Mouse (Mus musculus): ENCODE data around the gene Stambpl1. TPM values are rescaled to one million over a fixed set of nuclear protein-coding genes. Genes with fewer than 3 reads are reported as not detected.
"Not testable (repeated sequence)": the region's sequence is repeated elsewhere in the genome, so short reads cannot be mapped to it uniquely, and the experiment has no call there.

Gene Stambpl1
- polyA plus RNA-seq, 1 experiment: 5.9 TPM

DNA sequence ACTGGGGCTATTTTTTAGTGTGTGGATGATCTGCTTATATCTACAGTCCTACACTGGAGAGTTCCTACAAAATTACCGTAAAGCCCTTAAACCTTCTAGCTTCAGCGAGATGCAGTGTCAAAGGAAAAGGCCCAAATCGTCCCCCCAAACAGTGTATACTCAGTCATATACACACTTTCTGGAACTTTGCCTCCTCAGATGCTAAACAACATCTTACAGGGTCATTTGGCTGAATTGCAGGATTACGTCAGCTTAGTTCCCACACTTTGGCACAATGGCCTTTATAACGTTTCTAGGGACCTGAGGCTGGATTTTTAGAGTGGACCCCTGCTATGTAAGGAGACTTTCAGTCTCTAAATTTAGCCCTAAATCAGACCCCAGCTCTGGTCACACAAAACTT is 9.5 kb upstream of the Stambpl1 start:
- H3K4me3 ChIP-seq (ENCODE audit: insufficient read depth, low read depth, low read length): no peak overlapping the region
- no peak overlapping the region for H3K27ac ChIP-seq (replicated peaks; ENCODE audit: low read depth, low read length)
- no peaks in the 10 kb centered on the region for H3K4me1 ChIP-seq (ENCODE audit: control insufficient read depth, insufficient read depth, insufficient read length, low read length)

DNA sequence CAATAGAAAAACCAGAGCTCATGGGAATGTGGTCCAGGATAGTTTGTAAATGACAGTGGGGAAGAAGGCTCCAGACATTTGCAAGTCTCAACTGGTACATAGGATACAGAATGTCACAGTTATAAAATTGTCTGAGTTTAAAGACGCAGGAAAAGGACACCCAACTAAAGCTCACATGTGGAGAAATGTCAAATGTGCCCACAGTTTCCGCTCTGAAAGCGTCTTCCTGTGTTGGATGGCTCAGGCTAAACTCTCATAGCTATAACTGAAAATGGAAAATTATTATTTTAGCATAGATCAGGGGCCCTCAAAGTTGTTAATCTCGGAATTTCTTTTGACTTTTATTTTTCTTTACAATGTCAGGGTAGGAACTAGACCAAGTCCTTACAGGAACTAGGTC is 5.2 kb upstream of the Stambpl1 start:
- Histone ChIP-seq H3K4me3 (ENCODE audit: insufficient read depth, low read depth, low read length) (no peak overlapping the region), H3K4me1 (ENCODE audit: control insufficient read depth, insufficient read depth, insufficient read length, low read length) (no peaks in the 10 kb centered on the region), H3K27ac (replicated peaks; ENCODE audit: low read depth, low read length) (no peak overlapping the region)

- H3K27ac ChIP-seq (replicated peaks; ENCODE audit: low read depth, low read length): no peak overlapping the region
- H3K4me1 ChIP-seq (ENCODE audit: control insufficient read depth, insufficient read depth, insufficient read length, low read length): peaks cover 3% of the 10 kb centered on the region; the same call in 1 of the 2 replicates
- peak overlapping the region; percentile 21; the same call in 1 of the 2 replicates for H3K4me3 ChIP-seq (ENCODE audit: insufficient read depth, low read depth, low read length)
Measured at GRCm38 (mm10) chr19:34191645-34192007, 403 bp upstream of the Stambpl1 start.

DNA sequence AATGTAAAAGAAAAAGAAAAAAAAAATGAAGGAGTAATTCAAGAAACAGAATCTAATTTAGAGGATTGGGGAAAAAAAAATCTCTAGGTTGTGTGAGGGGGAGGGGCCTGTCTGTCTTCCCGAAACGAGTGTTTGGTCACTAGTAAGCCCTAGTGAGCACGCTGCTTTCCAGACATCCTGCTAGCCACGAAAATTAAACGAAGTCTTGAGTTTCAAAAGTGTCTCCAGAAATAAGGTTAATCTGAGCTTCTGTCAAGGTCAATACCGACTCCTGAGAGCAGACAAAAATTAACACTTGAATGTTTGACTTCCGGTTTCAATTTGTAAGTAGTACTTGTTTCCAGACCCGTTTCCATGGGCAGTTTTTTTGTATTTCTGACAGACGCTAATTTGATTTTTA is 1.1 kb downstream of the Stambpl1 start:
- H3K27ac ChIP-seq (replicated peaks; ENCODE audit: low read depth, low read length): 0 out of 2 replicates have a peak overlapping the region, but pooled peaks have one; percentile 4
- peak overlapping the region; percentile 60 for H3K4me3 ChIP-seq (ENCODE audit: insufficient read depth, low read depth, low read length)
- H3K4me1 ChIP-seq (ENCODE audit: control insufficient read depth, insufficient read depth, insufficient read length, low read length): peaks cover 3% of the 10 kb centered on the region; the same call in 1 of the 2 replicates

- Histone ChIP-seq H3K4me3 (ENCODE audit: insufficient read depth, low read depth, low read length) (peak overlapping the region; percentile 25; the same call in 1 of the 2 replicates), H3K27ac (replicated peaks; ENCODE audit: low read depth, low read length) (no peak overlapping the region), H3K4me1 (ENCODE audit: control insufficient read depth, insufficient read depth, insufficient read length, low read length) (peaks cover 3% of the 10 kb centered on the region; the same call in 1 of the 2 replicates)
Measured at GRCm38 (mm10) chr19:34193683-34194082, 1.7 kb downstream of the Stambpl1 start.

GRCm38 (mm10) chr19:34194132-34194745 is 2.2 kb downstream of the Stambpl1 start:
- Histone ChIP-seq H3K4me1 (ENCODE audit: control insufficient read depth, insufficient read depth, insufficient read length, low read length) (peaks cover 3% of the 10 kb centered on the region; the same call in 1 of the 2 replicates), H3K4me3 (ENCODE audit: insufficient read depth, low read depth, low read length) (no peak overlapping the region), H3K27ac (replicated peaks; ENCODE audit: low read depth, low read length) (no peak overlapping the region)

GRCm38 (mm10) chr19:34195031-34195430 is 3.0 kb downstream of the Stambpl1 start:
- no peak overlapping the region for H3K4me3 ChIP-seq (ENCODE audit: insufficient read depth, low read depth, low read length)
- no peak overlapping the region for H3K27ac ChIP-seq (replicated peaks; ENCODE audit: low read depth, low read length)
- peaks cover 3% of the 10 kb centered on the region; the same call in 1 of the 2 replicates for H3K4me1 ChIP-seq (ENCODE audit: control insufficient read depth, insufficient read depth, insufficient read length, low read length)

DNA sequence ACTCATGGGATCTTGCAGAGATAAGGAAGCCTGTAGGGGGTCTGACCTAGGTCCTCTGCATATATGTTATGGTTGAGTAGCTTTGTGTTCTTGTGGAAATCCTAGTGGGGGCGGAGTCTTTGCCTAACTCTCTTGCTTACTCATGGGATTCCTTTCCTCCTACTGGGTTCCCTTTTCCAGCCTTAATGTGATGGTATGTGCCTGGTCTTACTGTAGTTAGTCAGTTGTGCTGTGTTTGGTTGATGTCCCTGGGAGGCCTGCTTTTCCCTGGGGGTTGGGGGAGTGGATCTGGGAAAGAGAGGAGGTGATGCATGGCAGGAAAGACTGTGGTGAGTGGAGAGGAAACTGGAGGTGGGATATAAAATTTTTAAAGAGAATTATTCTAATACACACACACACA is 6.0 kb downstream of the Stambpl1 start:
- Histone ChIP-seq H3K4me3 (ENCODE audit: insufficient read depth, low read depth, low read length) (no peak overlapping the region), H3K4me1 (ENCODE audit: control insufficient read depth, insufficient read depth, insufficient read length, low read length) (peaks cover 3% of the 10 kb centered on the region; the same call in 1 of the 2 replicates), H3K27ac (replicated peaks; ENCODE audit: low read depth, low read length) (no peak overlapping the region)

DNA sequence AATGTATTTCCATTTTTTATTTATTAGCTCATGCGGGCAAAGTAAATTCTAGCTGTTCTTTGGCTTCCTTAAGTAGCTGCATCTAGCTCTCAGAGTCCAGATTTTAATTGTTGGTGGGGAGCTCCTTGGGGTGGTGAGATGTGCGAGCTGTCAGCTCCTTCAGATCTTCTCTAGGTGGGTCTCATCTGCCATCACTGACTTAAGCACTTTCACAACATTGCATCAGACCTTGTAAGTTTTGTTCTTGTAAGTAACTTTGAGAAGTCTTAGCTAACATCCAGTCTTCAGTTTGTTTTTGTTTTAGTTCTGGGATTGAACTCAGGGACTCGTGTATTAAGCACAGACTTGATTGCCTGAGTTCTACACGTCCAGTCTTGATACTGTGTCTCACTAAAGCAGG is 6.9 kb downstream of the Stambpl1 start:
- Histone ChIP-seq H3K27ac (replicated peaks; ENCODE audit: low read depth, low read length) (no peak overlapping the region), H3K4me1 (ENCODE audit: control insufficient read depth, insufficient read depth, insufficient read length, low read length) (peaks cover 3% of the 10 kb centered on the region; the same call in 1 of the 2 replicates), H3K4me3 (ENCODE audit: insufficient read depth, low read depth, low read length) (no peak overlapping the region)

- Histone ChIP-seq H3K27ac (replicated peaks; ENCODE audit: low read depth, low read length) (no peak overlapping the region), H3K4me3 (ENCODE audit: insufficient read depth, low read depth, low read length) (no peak overlapping the region), H3K4me1 (ENCODE audit: control insufficient read depth, insufficient read depth, insufficient read length, low read length) (peaks cover 3% of the 10 kb centered on the region; the same call in 1 of the 2 replicates)
Measured at GRCm38 (mm10) chr19:34199488-34199887, 7.5 kb downstream of the Stambpl1 start.

GRCm38 (mm10) chr19:34202668-34203067 is 10.6 kb downstream of the Stambpl1 start:
- Histone ChIP-seq H3K27ac (replicated peaks; ENCODE audit: low read depth, low read length) (no peak overlapping the region), H3K4me1 (ENCODE audit: control insufficient read depth, insufficient read depth, insufficient read length, low read length) (no peaks in the 10 kb centered on the region), H3K4me3 (ENCODE audit: insufficient read depth, low read depth, low read length) (no peak overlapping the region)

GRCm38 (mm10) chr19:34206128-34206527 is 14.1 kb downstream of the Stambpl1 start:
- H3K27ac ChIP-seq (replicated peaks; ENCODE audit: low read depth, low read length); H3K4me1 ChIP-seq (ENCODE audit: control insufficient read depth, insufficient read depth, insufficient read length, low read length); H3K4me3 ChIP-seq (ENCODE audit: insufficient read depth, low read depth, low read length): not testable (repeated sequence)

DNA sequence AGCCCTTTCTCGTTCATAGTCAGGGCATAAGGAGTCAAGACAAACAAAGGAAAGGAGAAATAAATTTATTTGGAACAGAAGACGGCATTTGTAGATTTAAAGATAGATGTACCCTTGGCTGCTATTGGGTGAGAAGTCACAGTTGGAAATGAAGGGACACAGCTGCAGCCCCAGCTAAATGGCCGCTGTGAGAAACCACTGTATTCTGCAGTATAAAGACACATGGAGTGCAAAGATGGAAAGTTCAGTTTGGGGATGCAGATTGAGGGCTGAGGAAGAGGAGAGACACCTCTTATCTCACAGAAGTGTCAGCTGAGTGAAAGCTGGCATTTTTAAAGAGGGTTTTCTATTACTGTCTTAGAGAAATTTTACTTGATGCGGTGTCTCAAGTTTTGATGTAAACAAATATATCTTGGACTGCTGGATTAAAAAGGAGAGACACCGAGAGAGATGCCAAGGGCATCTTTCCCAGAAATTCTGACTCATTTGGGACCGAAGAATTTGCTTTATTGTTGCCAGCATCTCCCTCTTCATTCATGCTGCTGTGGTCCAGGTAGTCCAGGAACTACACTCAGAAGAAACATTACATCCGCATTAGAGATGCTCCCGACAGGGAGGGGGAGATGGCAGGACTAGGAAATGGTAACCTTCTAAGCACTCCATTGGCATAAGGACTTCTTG is 14.9 kb downstream of the Stambpl1 start:
- no peak overlapping the region for H3K27ac ChIP-seq (replicated peaks; ENCODE audit: low read depth, low read length)
- H3K4me3 ChIP-seq (ENCODE audit: insufficient read depth, low read depth, low read length): no peak overlapping the region
- peaks cover 8% of the 10 kb centered on the region for H3K4me1 ChIP-seq (ENCODE audit: control insufficient read depth, insufficient read depth, insufficient read length, low read length)

GRCm38 (mm10) chr19:34209031-34209430 is 17.0 kb downstream of the Stambpl1 start:
- peaks cover 10% of the 10 kb centered on the region for H3K4me1 ChIP-seq (ENCODE audit: control insufficient read depth, insufficient read depth, insufficient read length, low read length)
- H3K4me3 ChIP-seq (ENCODE audit: insufficient read depth, low read depth, low read length): no peak overlapping the region
- H3K27ac ChIP-seq (replicated peaks; ENCODE audit: low read depth, low read length): no peak overlapping the region

DNA sequence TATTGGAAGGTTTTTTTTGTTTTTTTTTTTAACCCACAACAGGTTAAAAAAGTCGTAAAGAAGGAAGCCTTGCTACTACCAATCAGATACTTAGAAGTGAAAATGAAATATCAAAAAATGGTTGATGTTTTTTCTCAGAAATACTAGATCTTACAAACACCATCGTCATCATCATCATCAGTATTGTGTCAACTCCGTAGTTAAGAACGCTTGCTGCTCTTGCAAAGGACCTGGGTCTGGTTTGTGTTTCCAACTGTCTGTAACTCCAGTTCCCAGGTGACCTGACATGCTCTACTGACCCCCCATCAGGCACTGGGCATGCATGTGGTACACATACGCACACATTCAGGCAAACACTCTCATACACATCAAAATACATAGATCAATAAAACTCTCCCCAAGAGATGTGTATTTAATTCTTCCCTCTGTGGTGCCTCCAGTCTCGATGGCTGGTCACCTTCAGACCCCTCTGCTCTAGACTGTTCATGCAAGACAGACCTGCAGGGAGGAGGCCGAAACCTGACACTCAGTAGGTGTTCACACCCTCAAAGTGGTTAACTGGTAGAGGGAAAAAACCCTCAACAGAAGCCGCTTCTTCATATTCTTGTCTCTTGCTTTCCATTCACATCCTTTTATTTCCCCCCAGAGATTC is 18.0 kb downstream of the Stambpl1 start:
- H3K4me1 ChIP-seq (ENCODE audit: control insufficient read depth, insufficient read depth, insufficient read length, low read length): peaks cover 10% of the 10 kb centered on the region
- H3K4me3 ChIP-seq (ENCODE audit: insufficient read depth, low read depth, low read length): no peak overlapping the region
- H3K27ac ChIP-seq (replicated peaks; ENCODE audit: low read depth, low read length): no peak overlapping the region

Measured in brown adipose tissue, adult 24 weeks (tissue).